In the genomic region with DNA sequence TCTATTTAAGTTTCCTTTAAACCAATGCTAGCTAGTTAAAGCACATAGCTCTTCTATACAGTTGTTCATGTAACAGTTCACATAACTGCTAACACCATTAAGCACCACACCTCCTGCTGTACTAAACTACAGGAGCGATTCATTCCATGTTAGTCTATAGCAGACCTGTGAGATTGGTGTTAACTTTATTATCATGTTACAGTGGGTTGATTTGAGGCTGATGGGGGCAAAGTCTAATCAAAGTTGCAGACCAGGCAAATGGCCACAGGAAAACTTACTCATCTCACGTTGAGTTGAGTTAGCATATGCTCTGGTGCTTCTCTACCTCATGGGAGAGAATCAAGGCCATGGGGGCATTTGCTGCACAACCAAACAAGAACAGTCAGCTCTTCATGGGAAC, we compare ENCODE assay signal across 34 mouse cellular contexts. TPM values are rescaled to one million over a fixed set of nuclear protein-coding genes. Genes with fewer than 3 reads are reported as not detected.
"Had no signal": no experiment of that assay in that cellular context is flagged by ENCODE, and none has a peak within 500 bp of the region (broad histone marks: within the 10 kb centered on the region; RNA-seq: fewer than 3 reads in every experiment).

No protein-coding gene starts in this region.

- H3K27me3 ChIP-seq: limb, embryonic 12.5 days; limb, embryonic 15.5 days; liver, embryonic 12.5 days; liver, embryonic 13.5 days; lung, embryonic 15.5 days; midbrain, embryonic 12.5 days; midbrain, embryonic 13.5 days; midbrain, embryonic 15.5 days; neural tube, embryonic 12.5 days had no signal

- H3K4me2 ChIP-seq: limb, embryonic 12.5 days; limb, embryonic 13.5 days; limb, embryonic 15.5 days; liver, embryonic 11.5 days; liver, embryonic 12.5 days; liver, embryonic 13.5 days; liver, embryonic 15.5 days; lung, embryonic 14.5 days; lung, embryonic 15.5 days; midbrain, embryonic 12.5 days; midbrain, embryonic 13.5 days; midbrain, embryonic 15.5 days; neural tube, embryonic 12.5 days had no signal

- H3K4me3 ChIP-seq: left cerebral cortex, adult 2 months; limb, embryonic 10.5 days; limb, embryonic 12.5 days; limb, embryonic 13.5 days; limb, embryonic 15.5 days; liver, embryonic 12.5 days; liver, embryonic 13.5 days; liver, embryonic 15.5 days; lung, embryonic 15.5 days; megakaryocyte, embryonic 14.5 days; midbrain, embryonic 10.5 days; midbrain, embryonic 12.5 days; midbrain, embryonic 13.5 days; midbrain, embryonic 15.5 days; myocyte; neural tube, embryonic 12.5 days had no signal

- H3K9ac ChIP-seq: limb, embryonic 12.5 days; limb, embryonic 13.5 days; limb, embryonic 15.5 days; liver, embryonic 12.5 days; liver, embryonic 13.5 days; liver, embryonic 14.5 days; liver, embryonic 15.5 days; liver, postnatal 0 days; lung, embryonic 14.5 days; lung, embryonic 15.5 days; midbrain, embryonic 12.5 days; midbrain, embryonic 13.5 days; midbrain, embryonic 15.5 days; neural tube, embryonic 12.5 days had no signal

- H3K36me3 ChIP-seq: limb, embryonic 10.5 days; limb, embryonic 12.5 days; limb, embryonic 13.5 days; limb, embryonic 15.5 days; liver, embryonic 12.5 days; liver, embryonic 13.5 days; liver, embryonic 15.5 days; lung, embryonic 15.5 days; midbrain, embryonic 10.5 days; midbrain, embryonic 12.5 days; midbrain, embryonic 13.5 days; midbrain, embryonic 15.5 days; neural tube, embryonic 12.5 days had no signal

- H3K27ac ChIP-seq: left cerebral cortex, adult 2 months; limb, embryonic 10.5 days; limb, embryonic 12.5 days; limb, embryonic 13.5 days; limb, embryonic 15.5 days; liver, embryonic 12.5 days; liver, embryonic 13.5 days; liver, embryonic 14.5 days; liver, embryonic 15.5 days; lung, embryonic 15.5 days; macrophage; midbrain, embryonic 10.5 days; midbrain, embryonic 12.5 days; midbrain, embryonic 13.5 days; midbrain, embryonic 15.5 days; neural tube, embryonic 12.5 days had no signal

- DNase-seq: left cerebral cortex, postnatal 4 days; liver; liver, embryonic 13.5 days; liver, postnatal 0 days; lung, adult 18-20 months; lung, adult 2 months; lung, embryonic 14.5 days; lung, postnatal 10 days; lung, postnatal 14 days; lung, postnatal 36 days; lung, postnatal 4 days had no signal

- H3K4me1 ChIP-seq: limb, embryonic 10.5 days; limb, embryonic 12.5 days; limb, embryonic 13.5 days; limb, embryonic 15.5 days; lung, embryonic 15.5 days; megakaryocyte, embryonic 14.5 days; midbrain, embryonic 10.5 days; midbrain, embryonic 12.5 days; midbrain, embryonic 15.5 days had no signal

- ATAC-seq: liver, embryonic 12.5 days; liver, postnatal 0 days; lung, postnatal 0 days; midbrain, embryonic 13.5 days; midbrain, embryonic 15.5 days; midbrain, embryonic 16.5 days had no signal

- H3K9me3 ChIP-seq: limb, embryonic 10.5 days; limb, embryonic 12.5 days; limb, embryonic 13.5 days; limb, embryonic 15.5 days; liver, embryonic 12.5 days; liver, embryonic 13.5 days; liver, embryonic 15.5 days; lung, embryonic 15.5 days; megakaryocyte, embryonic 14.5 days; midbrain, embryonic 10.5 days; midbrain, embryonic 12.5 days; midbrain, embryonic 13.5 days; midbrain, embryonic 15.5 days; neural tube, embryonic 12.5 days had no signal

RNA-seq across cellular contexts. Expression of a gene that starts 2.6 kb away (rescaled TPM):
- polyA plus RNA-seq: limb, embryonic 13.5 days; limb, embryonic 15.5 days; liver, adult 2 months; liver, embryonic 11.5 days; liver, embryonic 12.5 days; liver, embryonic 16.5 days; lung, adult 2 months; macrophage; midbrain, postnatal 0 days; neural tube, embryonic 12.5 days had no signal
